Mouse (Mus musculus): ENCODE results near the gene Krtap19-9b. TPM values are rescaled to one million over a fixed set of nuclear protein-coding genes. Genes with fewer than 3 reads are reported as not detected.

Krtap19-9b gene
- polyA plus RNA-seq (2017; shearing (Covaris generic)) = not detected

DNA sequence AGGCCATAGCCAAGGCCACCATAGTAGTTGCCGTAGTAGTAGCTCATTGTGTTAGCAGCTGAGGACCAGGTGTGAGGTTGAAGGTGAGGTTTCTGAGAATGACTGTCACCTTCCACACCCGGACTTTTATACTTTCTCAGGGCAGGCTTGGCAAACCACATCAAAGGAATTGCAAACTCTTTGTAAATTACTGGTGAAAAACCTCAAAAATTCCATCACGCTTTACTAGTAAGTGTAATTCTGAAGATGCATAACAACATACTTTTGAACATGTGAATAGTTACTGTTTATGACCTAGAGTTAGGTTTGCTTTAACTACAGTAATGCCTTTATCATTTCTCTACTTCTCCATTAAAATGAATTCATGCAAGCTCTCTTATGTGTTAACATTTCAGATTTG is at the start of gene Krtap19-9b:
TSS of gene Krtap19-9b (minus strand) at position 101 of the 400 bp plus-strand sequence.
- no peak for ATAC-seq

DNA sequence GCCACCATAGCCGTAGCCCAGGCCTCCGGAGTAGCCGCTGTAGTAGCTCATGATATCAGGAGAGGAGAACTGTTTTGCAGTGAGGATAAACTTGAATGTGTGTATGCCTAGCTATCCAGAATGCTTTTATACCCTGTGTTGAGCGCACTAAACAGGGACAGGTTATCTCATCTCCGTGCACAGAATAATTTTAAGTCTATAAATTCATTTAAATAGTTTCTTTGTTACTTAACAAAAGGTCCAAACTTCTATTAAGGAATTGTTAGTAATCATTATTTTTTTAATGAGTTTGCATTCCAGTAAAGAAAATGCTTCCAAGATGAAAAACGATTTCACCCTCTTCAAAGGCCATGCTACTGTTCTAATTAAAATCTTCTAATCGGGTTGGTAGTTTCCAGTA is 30.7 kb upstream of the Krtap19-9b start, which contains the start of gene Krtap16-3:
TSS of gene Krtap16-3 (minus strand) at position 101 of the 400 bp plus-strand sequence.
- no peak for ATAC-seq

DNA sequence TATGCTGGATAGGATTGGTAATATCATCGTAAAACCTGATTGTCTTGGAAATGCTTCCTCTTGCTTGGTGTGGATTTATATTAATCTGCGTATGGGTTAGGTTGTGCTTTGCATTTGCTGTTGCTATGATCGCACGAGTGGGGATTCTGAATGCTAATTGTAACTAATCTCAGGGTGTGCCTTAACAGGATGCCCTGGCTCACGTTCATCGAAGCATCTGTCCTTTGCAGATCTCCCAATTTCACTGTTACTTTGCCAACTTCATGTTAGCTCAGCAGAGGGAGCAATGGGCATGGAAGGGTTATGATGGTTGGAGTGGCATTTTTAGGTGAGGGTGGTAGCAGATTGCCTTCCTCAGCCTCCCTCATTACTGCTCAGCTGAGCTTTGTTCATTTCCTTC is 9.0 kb upstream of the Krtap19-9b start:
- ATAC-seq = no peak

DNA sequence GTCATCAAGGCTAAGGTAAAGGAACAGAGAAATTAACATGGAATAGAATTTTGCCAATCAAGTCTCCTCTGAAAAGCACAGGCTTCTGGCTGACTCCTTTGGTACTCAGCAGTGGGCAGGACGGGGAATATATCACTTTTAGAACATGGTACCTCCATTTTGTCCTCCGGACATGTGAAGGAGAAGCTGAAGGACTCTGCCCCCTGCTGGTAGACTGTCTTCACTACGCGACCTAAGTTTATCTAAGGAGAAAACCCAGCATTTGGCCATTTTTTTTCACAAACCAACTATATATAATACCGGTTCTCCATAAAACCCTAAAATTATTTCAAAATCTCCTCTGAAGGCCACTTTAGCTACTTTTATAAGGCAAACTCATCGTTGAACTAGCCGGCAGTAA is 6.2 kb upstream of the Krtap19-9b start:
- ATAC-seq = no peak

DNA sequence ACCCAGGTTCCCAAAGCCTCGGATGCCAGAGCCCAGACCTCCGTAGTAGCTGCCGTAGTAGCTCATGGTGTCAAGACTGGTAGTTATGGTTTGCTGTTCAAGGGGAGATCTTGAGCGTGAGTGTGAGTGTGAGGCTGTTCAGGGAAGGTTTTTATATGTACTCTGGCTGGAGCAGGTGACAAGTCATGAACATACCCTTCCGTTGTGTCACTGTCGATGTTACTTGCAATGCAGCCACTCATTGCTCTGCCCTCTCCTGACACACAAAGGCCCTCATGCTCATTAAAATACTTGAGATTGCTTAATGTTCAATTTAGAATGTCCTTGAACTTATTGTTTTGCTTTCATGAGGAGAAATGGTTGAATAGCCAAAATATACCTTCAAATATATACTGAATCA is 35.7 kb downstream of the Krtap19-9b start, which contains the start of gene Krtap19-5:
TSS of gene Krtap19-5 (minus strand) at position 101 of the 400 bp plus-strand sequence.
- no peak for ATAC-seq

DNA sequence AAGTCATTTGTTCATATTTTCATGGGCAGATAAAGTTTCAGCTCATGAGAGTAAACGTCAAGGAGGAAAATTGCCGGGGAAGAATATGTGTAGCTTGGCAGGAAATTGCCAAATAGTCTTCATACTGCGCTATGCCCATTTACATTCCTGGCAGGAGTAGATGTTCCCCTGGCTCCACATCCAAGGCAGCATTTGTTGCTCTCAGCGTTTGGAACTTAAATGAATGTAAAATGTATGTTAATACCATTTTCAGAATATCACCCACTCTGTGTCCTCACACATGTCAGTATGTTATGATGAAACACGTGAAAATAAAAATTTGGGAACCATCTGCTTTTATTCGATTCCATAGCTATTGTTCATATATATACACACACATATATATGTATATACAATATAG is 45.2 kb downstream of the Krtap19-9b start:
- ATAC-seq = no peak

DNA sequence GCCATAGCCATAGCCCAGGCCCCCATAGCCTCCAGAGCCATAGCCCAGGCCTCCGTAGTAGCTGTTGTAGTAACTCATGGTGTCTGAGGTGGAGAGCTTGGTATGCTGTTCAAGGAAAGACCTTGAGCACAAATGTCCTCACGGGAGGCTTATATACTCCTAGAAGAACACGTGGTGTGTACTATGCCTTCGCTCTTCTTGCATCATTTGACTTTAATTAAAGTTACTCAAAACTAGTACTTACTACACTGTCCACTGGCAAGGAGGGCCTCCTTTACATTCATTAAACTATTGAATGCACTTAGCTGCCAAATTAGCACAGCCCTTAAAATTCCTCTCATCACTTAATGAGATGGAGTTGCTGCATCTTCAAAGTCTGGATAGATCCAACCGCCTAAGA is 47.1 kb downstream of the Krtap19-9b start, which contains the start of gene Krtap19-4:
TSS of gene Krtap19-4 (minus strand) at position 101 of the 400 bp plus-strand sequence.
- ATAC-seq = no peak

Other genes with a start within 250 kb of the Krtap19-9b start
- not detected for gene 2310061N02Rik, start 224.3 kb downstream of the Krtap19-9b start, polyA plus RNA-seq (2017; shearing (Covaris generic))
- gene Krtap13-1, start 203.4 kb downstream of the Krtap19-9b start, polyA plus RNA-seq (2017; shearing (Covaris generic)) = not detected
- gene Krtap13, start 180.6 kb downstream of the Krtap19-9b start, polyA plus RNA-seq (2017; shearing (Covaris generic)) = not detected
- gene 2310034C09Rik, start 173.4 kb downstream of the Krtap19-9b start, polyA plus RNA-seq (2017; shearing (Covaris generic)) = not detected
- not detected for gene 2310057N15Rik, start 158.1 kb downstream of the Krtap19-9b start, polyA plus RNA-seq (2017; shearing (Covaris generic))
- not detected for gene Gm5965, start 154.4 kb downstream of the Krtap19-9b start, polyA plus RNA-seq (2017; shearing (Covaris generic))
- not detected for gene Gm20741, start 120.0 kb downstream of the Krtap19-9b start, polyA plus RNA-seq (2017; shearing (Covaris generic))
- gene Krtap15, start 112.0 kb downstream of the Krtap19-9b start, polyA plus RNA-seq (2017; shearing (Covaris generic)) = not detected
- gene Krtap14, start 106.1 kb downstream of the Krtap19-9b start, polyA plus RNA-seq (2017; shearing (Covaris generic)) = not detected
- gene Krtap19-1, start 62.9 kb downstream of the Krtap19-9b start, polyA plus RNA-seq (2017; shearing (Covaris generic)) = not detected
- gene Krtap19-2, start 58.0 kb downstream of the Krtap19-9b start, polyA plus RNA-seq (2017; shearing (Covaris generic)) = not detected
- gene Krtap19-3, start 54.2 kb downstream of the Krtap19-9b start, polyA plus RNA-seq (2017; shearing (Covaris generic)) = not detected
- gene Krtap19-4, start 47.2 kb downstream of the Krtap19-9b start, polyA plus RNA-seq (2017; shearing (Covaris generic)) = not detected
- gene Krtap19-5, start 35.8 kb downstream of the Krtap19-9b start, polyA plus RNA-seq (2017; shearing (Covaris generic)) = not detected
- not detected for gene Krtap16-3, start 30.6 kb upstream of the Krtap19-9b start, polyA plus RNA-seq (2017; shearing (Covaris generic))
- gene Krtap22-2, start 78.5 kb upstream of the Krtap19-9b start, polyA plus RNA-seq (2017; shearing (Covaris generic)) = not detected
- gene Gm10229, start 83.0 kb upstream of the Krtap19-9b start, polyA plus RNA-seq (2017; shearing (Covaris generic)) = not detected
- not detected for gene Krtap6-1, start 99.4 kb upstream of the Krtap19-9b start, polyA plus RNA-seq (2017; shearing (Covaris generic))
- gene Gm10228, start 109.2 kb upstream of the Krtap19-9b start, polyA plus RNA-seq (2017; shearing (Covaris generic)) = not detected
- gene Krtap6-5, start 115.6 kb upstream of the Krtap19-9b start, polyA plus RNA-seq (2017; shearing (Covaris generic)) = not detected
- not detected for gene 1110025L11Rik, start 131.7 kb upstream of the Krtap19-9b start, polyA plus RNA-seq (2017; shearing (Covaris generic))
- gene Krtap6-3, start 151.8 kb upstream of the Krtap19-9b start, polyA plus RNA-seq (2017; shearing (Covaris generic)) = not detected
- not detected for gene Gm6358, start 208.6 kb upstream of the Krtap19-9b start, polyA plus RNA-seq (2017; shearing (Covaris generic))
- not detected for gene Gm10061, start 218.8 kb upstream of the Krtap19-9b start, polyA plus RNA-seq (2017; shearing (Covaris generic))
- not detected for gene Gm9789, start 225.7 kb upstream of the Krtap19-9b start, polyA plus RNA-seq (2017; shearing (Covaris generic))
- gene Gm7735, start 237.2 kb upstream of the Krtap19-9b start, polyA plus RNA-seq (2017; shearing (Covaris generic)) = not detected
- gene 1110057P08Rik, start 242.5 kb upstream of the Krtap19-9b start, polyA plus RNA-seq (2017; shearing (Covaris generic)) = not detected

Measured in inflammation-experienced regulatory T-cells, adult 6 months (primary cell).